Mouse (Mus musculus): ENCODE results near the gene Arhgef26. TPM values are rescaled to one million over a fixed set of nuclear protein-coding genes. Genes with fewer than 3 reads are reported as not detected.

Gene Arhgef26
- polyA plus RNA-seq (2014; fragmentation: Nextera tagmentation; extraction: Ambion mirVana) = 11.7 and 13.6 TPM in 2 replicates

GRCm38 (mm10) chr3:62338044-62338443, at the start of gene Arhgef26:
Gene Arhgef26 (plus strand): TSS chr3:62338344.
- H3K9ac ChIP-seq = peak within 1 kb of the TSS; percentile 79
- ATAC-seq (ENCODE audit: insufficient read depth) (no peak), DNase-seq (no peak)
- TF ChIP-seq CTCF (IDR thresholded peaks at IDR 0.05; ENCODE audit: low read depth) = no peak
- no peaks in the 10 kb centered on the region for H3K9me3 ChIP-seq (ENCODE audit: low read depth, low read length)
- H3K4me1 ChIP-seq (ENCODE audit: insufficient read depth) = peaks cover 10% of the 10 kb centered on the region; the same call in 1 of the 2 replicates
- no peaks in the 10 kb centered on the region for H3K36me3 ChIP-seq (ENCODE audit: insufficient read depth)
- 77% methylated on average over 3 of the region's 3 CpGs for WGBS
- no peaks in the 10 kb centered on the region for H3K27me3 ChIP-seq (ENCODE audit: insufficient read depth, low read length)
- H3K4me3 ChIP-seq (ENCODE audit: low read depth, low read length) = peak within 1 kb of the TSS; percentile 70
- peak within 1 kb of the TSS; percentile 75 for H3K4me2 ChIP-seq
- H3K27ac ChIP-seq (ENCODE audit: low read depth) = peak within 1 kb of the TSS; percentile 84

- no peak for TF ChIP-seq CTCF (IDR thresholded peaks at IDR 0.05; ENCODE audit: low read depth)
- 90% methylated on average over 3 of the region's 3 CpGs for WGBS
Observed at GRCm38 (mm10) chr3:62310493-62310892, 27.7 kb upstream of the Arhgef26 start.

GRCm38 (mm10) chr3:62311224-62311623, 26.9 kb upstream of the Arhgef26 start:
- DNase-seq (no peak), ATAC-seq (ENCODE audit: insufficient read depth) (0 out of 2 replicates have a peak, but pooled peaks have one; percentile 21)
- Histone ChIP-seq H3K36me3 (ENCODE audit: insufficient read depth) (no peaks in the 10 kb centered on the region), H3K9me3 (ENCODE audit: low read depth, low read length) (no peaks in the 10 kb centered on the region), H3K4me1 (ENCODE audit: insufficient read depth) (no peaks in the 10 kb centered on the region), H3K4me2 (no peak overlapping the region), H3K27me3 (ENCODE audit: insufficient read depth, low read length) (no peaks in the 10 kb centered on the region), H3K9ac (no peak overlapping the region), H3K4me3 (ENCODE audit: low read depth, low read length) (no peak overlapping the region), H3K27ac (ENCODE audit: low read depth) (no peak overlapping the region)
- WGBS = 79% methylated on average over 5 of the region's 5 CpGs
- TF ChIP-seq CTCF (IDR thresholded peaks at IDR 0.05; ENCODE audit: low read depth) = no peak

More at GRCm38 (mm10) chr3:62310493-62310892, 27.7 kb upstream of the Arhgef26 start:
- Histone ChIP-seq H3K27me3 (ENCODE audit: insufficient read depth, low read length) (no peaks in the 10 kb centered on the region), H3K9me3 (ENCODE audit: low read depth, low read length) (no peaks in the 10 kb centered on the region), H3K27ac (ENCODE audit: low read depth) (no peak overlapping the region), H3K4me2 (no peak overlapping the region), H3K4me3 (ENCODE audit: low read depth, low read length) (no peak overlapping the region), H3K36me3 (ENCODE audit: insufficient read depth) (no peaks in the 10 kb centered on the region), H3K9ac (no peak overlapping the region), H3K4me1 (ENCODE audit: insufficient read depth) (no peaks in the 10 kb centered on the region)
- DNase-seq = no peak
- ATAC-seq (ENCODE audit: insufficient read depth) = no peak

GRCm38 (mm10) chr3:62324708-62325107, 13.4 kb upstream of the Arhgef26 start:
- no peak overlapping the region for H3K9ac ChIP-seq
- no peak for TF ChIP-seq CTCF (IDR thresholded peaks at IDR 0.05; ENCODE audit: low read depth)
- no peak overlapping the region for H3K27ac ChIP-seq (ENCODE audit: low read depth)
- WGBS = 66% methylated on average over 1 of the region's 1 CpGs
- no peak overlapping the region for H3K4me3 ChIP-seq (ENCODE audit: low read depth, low read length)
- ATAC-seq (ENCODE audit: insufficient read depth) (no peak), DNase-seq (no peak)
- no peaks in the 10 kb centered on the region for H3K27me3 ChIP-seq (ENCODE audit: insufficient read depth, low read length)
- H3K9me3 ChIP-seq (ENCODE audit: low read depth, low read length) = no peaks in the 10 kb centered on the region
- no peaks in the 10 kb centered on the region for H3K4me1 ChIP-seq (ENCODE audit: insufficient read depth)
- H3K4me2 ChIP-seq = no peak overlapping the region
- no peaks in the 10 kb centered on the region for H3K36me3 ChIP-seq (ENCODE audit: insufficient read depth)

- Histone ChIP-seq H3K27ac (ENCODE audit: low read depth) (no peak overlapping the region; the same call in 1 of the 2 replicates), H3K36me3 (ENCODE audit: insufficient read depth) (no peaks in the 10 kb centered on the region), H3K4me2 (no peak overlapping the region), H3K27me3 (ENCODE audit: insufficient read depth, low read length) (no peaks in the 10 kb centered on the region), H3K4me1 (ENCODE audit: insufficient read depth) (no peaks in the 10 kb centered on the region), H3K4me3 (ENCODE audit: low read depth, low read length) (no peak overlapping the region), H3K9ac (no peak overlapping the region), H3K9me3 (ENCODE audit: low read depth, low read length) (no peaks in the 10 kb centered on the region)
- DNase-seq (no peak), ATAC-seq (ENCODE audit: insufficient read depth) (no peak)
- no peak for TF ChIP-seq CTCF (IDR thresholded peaks at IDR 0.05; ENCODE audit: low read depth)
- WGBS = 57% methylated on average over 2 of the region's 2 CpGs
Observed at GRCm38 (mm10) chr3:62327903-62328302, 10.2 kb upstream of the Arhgef26 start.

GRCm38 (mm10) chr3:62338461-62338853, 313 bp downstream of the Arhgef26 start:
- WGBS = under 1% methylated on average over 17 of the region's 17 CpGs
- Histone ChIP-seq H3K9me3 (ENCODE audit: low read depth, low read length) (no peaks in the 10 kb centered on the region), H3K4me2 (peak overlapping the region; percentile 75), H3K4me3 (ENCODE audit: low read depth, low read length) (peak overlapping the region; percentile 70), H3K36me3 (ENCODE audit: insufficient read depth) (no peaks in the 10 kb centered on the region), H3K27ac (ENCODE audit: low read depth) (no peak overlapping the region), H3K4me1 (ENCODE audit: insufficient read depth) (peaks cover 10% of the 10 kb centered on the region; the same call in 1 of the 2 replicates), H3K27me3 (ENCODE audit: insufficient read depth, low read length) (no peaks in the 10 kb centered on the region), H3K9ac (peak overlapping the region; percentile 79)
- ATAC-seq (ENCODE audit: insufficient read depth) (no peak), DNase-seq (no peak)
- TF ChIP-seq CTCF (IDR thresholded peaks at IDR 0.05; ENCODE audit: low read depth) = no peak

- WGBS = 1% methylated on average over 63 of the region's 68 CpGs
- H3K4me3 ChIP-seq (ENCODE audit: low read depth, low read length) = peak overlapping the region; percentile 70
Observed at GRCm38 (mm10) chr3:62338854-62339515, 841 bp downstream of the Arhgef26 start.

More at GRCm38 (mm10) chr3:62338854-62339515, 841 bp downstream of the Arhgef26 start:
- H3K4me2 ChIP-seq = peak overlapping the region; percentile 75
- peak; percentile 97 for ATAC-seq (ENCODE audit: insufficient read depth)
- H3K9me3 ChIP-seq (ENCODE audit: low read depth, low read length) = no peaks in the 10 kb centered on the region
- 0 out of 2 replicates have a peak, but pooled peaks cover 4% of the 10 kb centered on the region for H3K36me3 ChIP-seq (ENCODE audit: insufficient read depth)
- peak overlapping the region; percentile 79 for H3K9ac ChIP-seq
- no peak for TF ChIP-seq CTCF (IDR thresholded peaks at IDR 0.05; ENCODE audit: low read depth)
- H3K27me3 ChIP-seq (ENCODE audit: insufficient read depth, low read length) = no peaks in the 10 kb centered on the region
- peak overlapping the region; percentile 84 for H3K27ac ChIP-seq (ENCODE audit: low read depth)
- DNase-seq = peak; percentile 86
- peaks cover 10% of the 10 kb centered on the region; the same call in 1 of the 2 replicates for H3K4me1 ChIP-seq (ENCODE audit: insufficient read depth)
